Mouse (Mus musculus): ENCODE measurements around the gene Cacna1h.

The Cacna1h gene

GRCm38 (mm10) chr17:25332321-25332720, 101.3 kb downstream of the Cacna1h start:
- no peak for DNase-seq (ENCODE audit: low spot score in 2 of 2)
